Mouse (Mus musculus): Measurements from ENCODE around the gene Gpr84.
"Not testable (repeated sequence)": the region's sequence is repeated elsewhere in the genome, so short reads cannot be mapped to it uniquely, and the experiment has no call there.

Gene Gpr84

GRCm38 (mm10) chr15:103281465-103282205 is 28.8 kb downstream of the Gpr84 start:
- DNase-seq: no peak

DNA sequence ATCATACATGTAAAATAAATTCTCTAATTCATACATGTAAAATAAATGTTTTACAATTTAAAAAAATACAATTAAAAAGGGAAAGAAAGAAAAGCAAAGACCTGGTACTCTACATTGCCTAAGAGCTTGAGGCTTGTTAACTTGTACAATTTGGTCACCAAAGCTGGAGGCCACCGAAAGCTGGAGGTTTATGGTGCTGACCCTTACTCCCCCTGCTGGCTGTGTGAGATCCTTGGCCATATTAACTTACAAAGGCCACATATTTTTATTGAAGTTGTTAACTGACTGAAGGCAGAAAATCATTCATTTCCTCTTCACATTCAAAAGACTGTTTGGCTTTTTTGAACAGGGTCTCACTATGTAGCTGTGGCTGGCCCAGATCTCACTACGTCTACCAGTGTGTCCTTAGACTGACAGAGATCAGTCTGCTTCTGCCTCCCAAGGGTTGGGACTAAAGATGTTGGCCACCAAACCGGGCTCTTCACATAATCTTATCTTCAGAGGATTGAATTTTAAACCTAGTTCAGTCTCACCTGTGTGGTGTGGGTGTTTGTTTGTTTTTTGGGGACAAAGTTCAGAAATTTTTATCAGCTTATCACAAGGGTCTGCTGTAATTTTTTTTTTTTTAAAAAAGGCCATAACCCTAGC is 29.5 kb downstream of the Gpr84 start:
- DNase-seq: no peak

- no peak for DNase-seq
Observed at GRCm38 (mm10) chr15:103279750-103280149, 30.7 kb downstream of the Gpr84 start.

- DNase-seq: no peak
Observed at GRCm38 (mm10) chr15:103277949-103278348, 32.5 kb downstream of the Gpr84 start.

DNA sequence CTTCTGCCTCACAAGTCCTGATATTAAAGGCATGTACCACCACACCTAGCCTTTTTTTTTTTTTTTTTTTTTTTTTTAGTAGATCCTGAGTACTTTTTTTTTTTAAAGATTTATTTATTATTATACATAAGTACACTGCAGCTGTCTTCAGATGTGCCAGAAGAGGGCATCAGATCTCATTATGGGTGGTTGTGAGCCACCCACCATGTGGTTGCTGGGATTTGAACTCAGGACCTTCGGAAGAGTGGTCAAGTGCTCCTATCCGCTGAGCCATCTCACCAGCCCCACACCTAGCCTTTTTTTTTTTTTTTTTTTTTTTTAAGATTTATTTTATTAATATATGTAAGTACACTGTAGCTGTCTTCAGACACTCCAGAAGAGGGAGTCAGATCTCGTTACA is 34.5 kb downstream of the Gpr84 start:
- DNase-seq: not testable (repeated sequence)

- DNase-seq: peak; percentile 97
Observed at GRCm38 (mm10) chr15:103272419-103273279, 37.8 kb downstream of the Gpr84 start, which contains the start of gene Copz1. Copz1 (plus strand) TSS chr15:103272714.

GRCm38 (mm10) chr15:103268903-103269302 is 41.5 kb downstream of the Gpr84 start:
- DNase-seq: no peak

DNA sequence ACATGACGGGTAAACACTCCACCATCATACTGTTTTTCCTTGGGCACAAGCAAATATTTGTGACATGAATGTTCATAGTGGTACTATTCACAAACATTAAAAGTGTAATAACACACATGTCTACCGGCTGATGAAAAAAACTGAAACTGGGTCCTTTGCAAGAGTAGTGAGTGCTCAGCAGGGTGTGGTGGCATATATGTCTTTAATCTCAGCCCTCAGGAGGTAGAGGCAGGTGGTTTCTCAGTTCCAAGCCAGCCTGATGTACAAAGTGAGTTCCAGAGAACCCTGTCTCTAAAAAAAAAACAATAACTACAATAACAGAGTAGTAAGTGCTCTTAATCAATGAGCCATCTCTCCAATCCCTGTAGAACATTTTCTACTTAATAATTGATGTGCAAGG is 45.6 kb downstream of the Gpr84 start:
- DNase-seq: no peak

- DNase-seq: no peak
Observed at GRCm38 (mm10) chr15:103259989-103260388, 50.4 kb downstream of the Gpr84 start.

GRCm38 (mm10) chr15:103259162-103259561 is 51.2 kb downstream of the Gpr84 start:
- no peak for DNase-seq
